Mouse (Mus musculus) C2C12 (cell line): ENCODE measurements around the gene Fastkd3.

ENCODE experiments used
- CEBPB ChIP-seq: IDR thresholded peaks from one replicate; pipeline ENCODE4 v1.6.1; 2011; ENCODE audit warnings: low read depth, mild to moderate bottlenecking, control low read depth, moderate library complexity
- CTCF ChIP-seq: IDR thresholded peaks from one replicate; pipeline ENCODE4 v1.5.1; 2011; ENCODE audit not compliant: control insufficient read depth, insufficient read depth, insufficient read length
- FOSL1 ChIP-seq: IDR thresholded peaks from one replicate; pipeline ENCODE4 v1.8.0; 2011; ENCODE audit warnings: mild to moderate bottlenecking, low read length; ENCODE audit not compliant: poor library complexity, insufficient read depth, severe bottlenecking

- no peak for TF ChIP-seq CTCF
- no peak for TF ChIP-seq FOSL1
- no peak for TF ChIP-seq CEBPB
Measured at GRCm38 (mm10) chr13:68572966-68573913, 8.8 kb upstream of the Fastkd3 start.
